20 mouse cellular contexts compared by ENCODE assay signal in the genomic region with DNA sequence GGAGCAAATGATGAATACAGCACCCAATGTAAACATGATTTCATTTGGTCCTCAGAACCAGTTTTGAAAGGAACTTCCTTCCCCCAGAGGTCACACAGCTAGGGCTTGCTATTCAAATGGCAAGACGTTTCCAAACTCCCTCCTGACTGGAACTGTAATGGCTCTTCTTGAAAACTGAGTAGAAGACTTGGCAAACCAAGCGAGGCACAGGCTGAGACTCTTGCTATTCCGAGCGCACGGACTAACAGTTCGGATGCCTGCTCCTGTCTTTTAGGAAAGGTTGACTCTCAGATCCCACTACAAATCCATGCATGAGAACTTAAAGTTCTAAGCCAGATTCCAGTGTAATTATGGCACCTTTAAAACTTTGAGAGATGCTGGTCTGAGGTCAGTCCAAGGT.
"Had no signal": no experiment of that assay in that cellular context is flagged by ENCODE, and none has a peak within 500 bp of the region (broad histone marks: within the 10 kb centered on the region; RNA-seq: fewer than 3 reads in every experiment).

No protein-coding gene starts in this region.

- H3K9me3 ChIP-seq: heart, embryonic 10.5 days; heart, embryonic 12.5 days; hindbrain, embryonic 10.5 days; hindbrain, embryonic 12.5 days; intestine, embryonic 15.5 days; limb, embryonic 10.5 days; limb, embryonic 12.5 days; liver, embryonic 13.5 days; liver, embryonic 15.5 days had no signal

- H3K36me3 ChIP-seq: heart, embryonic 10.5 days; heart, embryonic 12.5 days; hindbrain, embryonic 10.5 days; hindbrain, embryonic 12.5 days; intestine, embryonic 15.5 days; limb, embryonic 10.5 days; limb, embryonic 12.5 days; liver, embryonic 13.5 days; liver, embryonic 15.5 days had no signal

- DNase-seq: heart, adult 18-20 months; heart, postnatal 10 days; heart, postnatal 4 days; kidney, adult 18-20 months; kidney, adult 8-10 months; kidney, postnatal 14 days; kidney, postnatal 36 days; layer of hippocampus, adult 9-11 months; layer of hippocampus, postnatal 36 days; liver; liver, embryonic 13.5 days had no signal

- H3K4me3 ChIP-seq: heart, embryonic 10.5 days; heart, embryonic 12.5 days; hindbrain, embryonic 10.5 days; hindbrain, embryonic 12.5 days; intestine, embryonic 15.5 days; limb, embryonic 10.5 days; limb, embryonic 12.5 days; liver, embryonic 13.5 days; liver, embryonic 15.5 days had no signal

- H3K4me1 ChIP-seq: intestine, embryonic 15.5 days; liver, embryonic 13.5 days; liver, embryonic 15.5 days had no signal

- H3K27me3 ChIP-seq: heart, embryonic 12.5 days; hindbrain, embryonic 12.5 days; intestine, embryonic 15.5 days; limb, embryonic 12.5 days; liver, embryonic 13.5 days; liver, embryonic 15.5 days had no signal

- H3K27ac ChIP-seq: heart, embryonic 10.5 days; hindbrain, embryonic 10.5 days; hindbrain, embryonic 12.5 days; hindbrain, embryonic 14.5 days; intestine, embryonic 15.5 days; limb, embryonic 10.5 days; limb, embryonic 12.5 days; liver, embryonic 13.5 days; liver, embryonic 15.5 days had no signal
